Mouse (Mus musculus) limb, embryonic 15.5 days (tissue): ENCODE data around the gene Rbms3. TPM values are rescaled to one million over a fixed set of nuclear protein-coding genes. Genes with fewer than 3 reads are reported as not detected.
A peak's percentile ranks its signal among the peaks of the same experiment; 100 is the strongest.

Source experiments
- ATAC-seq: fragments of 200-750 bp; cut with Nextera tagmentation; 2 replicates; pipeline ENCODE4 v1.8.0; 2017; ENCODE audit warnings: low read depth, moderate TSS enrichment; ENCODE audit not compliant: insufficient number of reproducible peaks, low FRiP score, low TSS enrichment
- H3K27ac ChIP-seq: fragments of 300-500 bp; sonication (generic); 2 replicates; pipeline ENCODE4 v1.5.1; 2015; ENCODE audit warnings: moderate library complexity, mild to moderate bottlenecking, inconsistent platforms
- H3K27me3 ChIP-seq: fragments of 300-500 bp; sonication (generic); 2 replicates; pipeline ENCODE4 v1.6.1; 2015; ENCODE audit warnings: inconsistent platforms
- H3K36me3 ChIP-seq: fragments of 300-500 bp; sonication (generic); 2 replicates; pipeline ENCODE4 v1.6.1; 2015; ENCODE audit warnings: inconsistent platforms
- H3K4me1 ChIP-seq: fragments of 300-500 bp; sonication (generic); 2 replicates; pipeline ENCODE4 v1.6.1; 2015; ENCODE audit warnings: inconsistent platforms
- H3K4me2 ChIP-seq: fragments of 300-500 bp; sonication (generic); 2 replicates; pipeline ENCODE4 v1.6.1; 2015; ENCODE audit warnings: mild to moderate bottlenecking, inconsistent platforms
- H3K4me3 ChIP-seq: fragments of 300-500 bp; sonication (generic); 2 replicates; pipeline ENCODE4 v1.5.1; 2015; ENCODE audit warnings: mild to moderate bottlenecking, inconsistent platforms
- H3K9ac ChIP-seq: fragments of 300-500 bp; sonication (generic); 2 replicates; pipeline ENCODE4 v1.6.1; 2015; ENCODE audit warnings: inconsistent platforms
- H3K9me3 ChIP-seq: fragments of 300-500 bp; sonication (generic); 2 replicates; pipeline ENCODE4 v1.6.1; 2016; ENCODE audit warnings: inconsistent platforms
- WGBS: fragments of 180-500 bp; shearing (Covaris S2); methylation state at CpG from one replicate; pipeline ENCODE4 v1.1.7; 2015; 5-methylcytosine and 5-hydroxymethylcytosine counted together
- polyA plus RNA-seq: library from polyadenylated mRNA; unstranded; fragments of >200 nt; fragmentation: Nextera tagmentation; extraction: Ambion mirVana; gene quantifications from 2 replicates; pipeline ENCODE4 v1.2.1, GENCODE M21; 2015

Rbms3 gene
- polyA plus RNA-seq, 1 experiment from 2014 or later, result 99.4 TPM

DNA sequence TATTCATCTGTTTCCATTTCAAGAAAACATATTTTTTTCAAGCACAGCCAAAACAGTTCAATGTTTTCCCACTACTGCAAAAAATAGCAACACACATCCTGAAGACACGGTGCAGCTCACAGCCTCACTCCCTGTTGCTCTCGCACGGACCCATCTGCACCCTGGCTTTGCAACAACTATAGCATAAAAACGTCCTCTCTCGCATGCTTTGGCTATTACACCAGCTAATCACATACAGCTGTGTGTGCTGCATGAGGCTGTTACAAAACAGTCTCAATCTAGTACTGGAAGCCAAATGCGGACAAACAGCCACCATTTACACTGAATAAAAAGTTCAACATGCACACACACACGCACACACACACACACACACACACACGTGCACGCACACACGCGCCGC, 383.5 kb downstream of the Rbms3 start:
- peaks cover 10% of the 10 kb centered on the region for H3K36me3 ChIP-seq
- no peaks in the 10 kb centered on the region for H3K27me3 ChIP-seq
- no peak overlapping the region for H3K9ac ChIP-seq
- peak overlapping the region; percentile 63 for H3K27ac ChIP-seq
- H3K4me2 ChIP-seq, result peak overlapping the region; percentile 36
- H3K4me3 ChIP-seq, result 0 out of 2 replicates have a peak overlapping the region, but pooled peaks have one; percentile 9
- H3K4me1 ChIP-seq, result peaks cover 30% of the 10 kb centered on the region
- H3K9me3 ChIP-seq, result 0 out of 2 replicates have a peak, but pooled peaks cover 4% of the 10 kb centered on the region
- no peak for ATAC-seq
- 39% methylated on average over 12 of the region's 12 CpGs for WGBS

DNA sequence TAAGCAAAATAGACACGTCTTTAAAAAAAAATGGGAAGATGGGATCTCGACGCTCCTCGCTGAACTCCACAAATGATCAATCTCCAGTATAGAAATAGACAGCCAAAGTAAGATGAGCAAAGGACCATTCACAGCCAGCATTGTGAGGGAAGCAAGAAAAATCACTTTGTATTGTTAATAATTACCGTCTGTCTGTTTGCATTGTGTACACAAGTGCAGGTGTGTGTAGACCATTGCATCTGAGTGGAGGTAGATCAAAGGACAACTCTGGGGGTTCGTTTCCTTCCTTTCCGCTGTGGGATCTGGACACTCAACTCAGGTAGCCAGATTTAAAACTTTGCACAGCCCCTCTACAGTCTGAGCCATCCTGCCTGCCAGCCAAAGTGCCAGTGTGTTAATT, 386.3 kb downstream of the Rbms3 start:
- no peak overlapping the region for H3K4me3 ChIP-seq
- no peak overlapping the region for H3K9ac ChIP-seq
- no peak overlapping the region for H3K27ac ChIP-seq
- ATAC-seq, result no peak
- H3K4me1 ChIP-seq, result peaks cover 25% of the 10 kb centered on the region
- H3K9me3 ChIP-seq, result 0 out of 2 replicates have a peak, but pooled peaks cover 4% of the 10 kb centered on the region
- WGBS, result 91% methylated on average over 7 of the region's 7 CpGs
- H3K4me2 ChIP-seq, result no peak overlapping the region
- H3K27me3 ChIP-seq, result no peaks in the 10 kb centered on the region
- peaks cover 17% of the 10 kb centered on the region for H3K36me3 ChIP-seq

DNA sequence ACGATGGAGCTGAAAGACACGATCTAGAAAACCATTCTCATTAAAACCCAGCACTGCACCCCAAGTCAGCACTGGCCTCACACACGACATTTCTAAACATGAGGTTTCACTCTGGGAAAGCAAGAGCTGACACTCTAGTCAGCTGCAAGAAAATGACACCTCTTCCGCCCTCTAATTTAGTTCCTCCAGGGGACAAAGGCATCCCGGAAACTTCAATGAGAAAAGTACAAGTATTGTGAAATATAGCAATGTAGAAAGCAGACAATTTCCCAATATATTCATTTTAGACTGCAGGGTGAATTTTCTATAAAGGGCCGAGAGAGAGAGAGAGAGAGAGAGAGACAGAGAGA, 395.0 kb downstream of the Rbms3 start:
- no peaks in the 10 kb centered on the region for H3K27me3 ChIP-seq
- H3K9me3 ChIP-seq, result no peaks in the 10 kb centered on the region
- H3K4me1 ChIP-seq, result 0 out of 2 replicates have a peak, but pooled peaks cover 5% of the 10 kb centered on the region
- no peak for ATAC-seq
- 58% methylated on average over 6 of the region's 6 CpGs for WGBS
- peaks cover 20% of the 10 kb centered on the region; the same call in 1 of the 2 replicates for H3K36me3 ChIP-seq
- no peak overlapping the region for H3K27ac ChIP-seq
- H3K4me3 ChIP-seq, result no peak overlapping the region
- no peak overlapping the region for H3K9ac ChIP-seq
- no peak overlapping the region for H3K4me2 ChIP-seq

DNA sequence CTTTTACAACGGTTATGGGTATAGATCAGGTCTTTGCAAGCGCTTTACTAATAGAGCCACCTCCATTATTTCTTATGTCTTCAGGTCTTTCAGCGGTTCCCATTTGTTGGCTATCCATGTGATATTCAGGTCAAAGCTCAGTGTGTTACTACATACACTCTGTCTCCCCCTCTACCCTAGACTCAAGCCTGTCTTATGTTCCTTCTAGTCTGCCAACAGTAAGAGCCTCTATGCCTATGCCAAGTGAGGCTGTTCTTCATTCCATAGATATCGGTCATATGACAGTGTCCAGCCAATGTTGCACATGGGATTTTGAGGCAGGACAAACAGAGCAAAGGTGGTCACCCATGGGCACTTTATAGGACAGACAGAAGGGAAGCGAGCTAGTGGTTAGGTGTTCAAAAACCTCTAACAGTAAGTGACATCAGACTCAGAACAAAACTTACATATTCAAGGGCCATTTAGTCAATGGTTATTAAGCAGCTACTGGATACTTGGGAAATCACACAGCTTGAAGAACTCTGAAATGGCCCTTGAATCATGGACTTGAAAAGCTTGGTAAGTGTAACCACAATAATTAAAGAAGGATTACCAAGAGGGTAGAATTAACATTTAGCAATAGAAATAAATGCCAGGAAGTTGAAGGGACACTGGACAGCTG, 395.5 kb downstream of the Rbms3 start:
- ATAC-seq, result no peak
- peaks cover 20% of the 10 kb centered on the region; the same call in 1 of the 2 replicates for H3K36me3 ChIP-seq
- H3K4me3 ChIP-seq, result no peak overlapping the region
- no peaks in the 10 kb centered on the region for H3K9me3 ChIP-seq
- H3K4me1 ChIP-seq, result 0 out of 2 replicates have a peak, but pooled peaks cover 5% of the 10 kb centered on the region
- H3K4me2 ChIP-seq, result no peak overlapping the region
- no peak overlapping the region for H3K9ac ChIP-seq
- 90% methylated on average over 5 of the region's 5 CpGs for WGBS
- H3K27ac ChIP-seq, result no peak overlapping the region
- H3K27me3 ChIP-seq, result no peaks in the 10 kb centered on the region

DNA sequence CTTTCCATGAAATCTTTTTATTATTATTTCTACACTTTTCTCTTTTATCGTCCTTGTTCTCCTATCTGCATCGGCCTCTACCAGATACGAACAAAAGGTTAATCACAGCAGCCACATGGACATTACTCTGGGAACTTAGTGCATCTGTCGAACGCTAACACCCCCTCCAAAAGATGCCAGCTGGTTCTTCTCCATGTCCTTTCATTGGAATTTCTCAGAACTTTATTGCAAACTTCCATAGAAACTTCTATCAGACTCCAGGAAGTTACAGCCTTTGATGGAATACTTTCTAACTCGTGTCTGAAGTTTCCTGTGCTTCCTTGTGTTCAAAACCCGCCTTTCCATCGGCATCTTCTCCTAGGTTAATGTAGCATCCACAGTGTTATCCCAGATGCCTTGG, 407.0 kb downstream of the Rbms3 start:
- no peak for ATAC-seq
- peaks cover 9% of the 10 kb centered on the region; the same call in 1 of the 2 replicates for H3K36me3 ChIP-seq
- 68% methylated on average over 8 of the region's 8 CpGs for WGBS

DNA sequence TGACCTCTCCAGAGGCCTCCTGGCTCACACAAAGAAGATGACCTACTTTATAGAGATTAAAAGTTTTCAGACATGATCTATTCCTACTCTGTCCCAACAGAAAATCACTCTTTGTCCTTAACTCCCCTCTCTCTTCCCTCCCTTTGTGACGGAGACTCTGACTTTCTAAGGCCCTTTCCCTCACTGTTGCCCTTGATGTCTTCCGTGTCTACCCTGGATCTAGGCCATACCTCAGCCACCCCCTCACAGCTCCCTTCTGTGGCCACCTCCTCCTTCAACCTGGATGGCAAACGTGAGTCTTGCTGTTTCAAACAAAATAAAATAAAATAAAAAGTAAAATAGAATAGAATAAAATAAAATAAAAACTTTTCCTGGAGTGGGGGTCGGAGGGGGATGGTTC, 408.2 kb downstream of the Rbms3 start:
- Histone ChIP-seq H3K9me3 (no peaks in the 10 kb centered on the region), H3K9ac (no peak overlapping the region), H3K4me3 (no peak overlapping the region), H3K4me1 (peaks cover 2% of the 10 kb centered on the region), H3K4me2 (no peak overlapping the region), H3K36me3 (peaks cover 7% of the 10 kb centered on the region; the same call in 1 of the 2 replicates), H3K27ac (no peak overlapping the region), H3K27me3 (no peaks in the 10 kb centered on the region)
- no peak for ATAC-seq
- WGBS, result 78% methylated on average over 4 of the region's 4 CpGs

More for the DNA sequence above, 407.0 kb downstream of the Rbms3 start:
- no peak overlapping the region for H3K27ac ChIP-seq
- H3K9ac ChIP-seq, result no peak overlapping the region
- H3K4me2 ChIP-seq, result no peak overlapping the region
- no peaks in the 10 kb centered on the region for H3K27me3 ChIP-seq
- no peaks in the 10 kb centered on the region for H3K9me3 ChIP-seq
- H3K4me3 ChIP-seq, result no peak overlapping the region
- no peaks in the 10 kb centered on the region for H3K4me1 ChIP-seq

DNA sequence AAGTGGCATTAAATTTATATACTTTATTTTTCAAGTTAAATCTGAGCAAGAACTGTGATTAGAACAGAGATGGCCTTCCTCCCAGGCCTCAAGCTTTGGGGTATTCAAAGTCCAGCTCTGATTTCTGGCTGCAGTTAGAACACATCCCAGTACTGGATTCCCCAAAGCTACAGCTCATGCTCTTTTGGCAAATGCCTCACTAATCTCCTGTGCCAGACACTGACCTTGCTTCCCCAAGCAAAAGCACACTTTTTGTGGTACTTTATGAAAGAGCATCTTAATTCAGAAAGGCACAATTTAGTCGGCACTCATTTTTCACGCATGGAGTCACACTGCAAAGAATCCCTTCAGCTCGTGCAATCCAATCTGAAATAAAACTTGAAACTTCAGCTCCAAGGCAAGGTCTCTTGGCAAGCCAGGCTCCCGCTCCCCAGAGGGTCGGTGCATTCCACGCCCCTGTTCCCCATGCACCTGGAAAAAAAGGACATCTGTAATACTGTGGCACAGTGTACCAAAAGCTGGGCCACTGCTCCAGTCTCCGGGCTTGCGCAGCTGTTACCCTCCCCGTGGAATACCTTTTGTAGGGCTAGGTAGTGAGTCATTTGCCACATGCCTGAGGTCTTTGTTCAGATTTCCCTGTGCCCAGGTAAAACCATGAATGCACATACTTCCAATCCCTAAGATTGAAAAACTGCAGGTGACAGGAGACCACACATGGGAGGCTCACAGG, 413.5 kb downstream of the Rbms3 start:
- H3K9ac ChIP-seq, result no peak overlapping the region
- no peak overlapping the region for H3K4me2 ChIP-seq
- no peaks in the 10 kb centered on the region for H3K27me3 ChIP-seq
- no peak overlapping the region for H3K4me3 ChIP-seq
- no peaks in the 10 kb centered on the region for H3K9me3 ChIP-seq
- H3K4me1 ChIP-seq, result peaks cover 9% of the 10 kb centered on the region
- H3K36me3 ChIP-seq, result no peaks in the 10 kb centered on the region
- H3K27ac ChIP-seq, result 0 out of 2 replicates have a peak overlapping the region, but pooled peaks have one; percentile 24
- no peak for ATAC-seq
- 49% methylated on average over 9 of the region's 9 CpGs for WGBS

DNA sequence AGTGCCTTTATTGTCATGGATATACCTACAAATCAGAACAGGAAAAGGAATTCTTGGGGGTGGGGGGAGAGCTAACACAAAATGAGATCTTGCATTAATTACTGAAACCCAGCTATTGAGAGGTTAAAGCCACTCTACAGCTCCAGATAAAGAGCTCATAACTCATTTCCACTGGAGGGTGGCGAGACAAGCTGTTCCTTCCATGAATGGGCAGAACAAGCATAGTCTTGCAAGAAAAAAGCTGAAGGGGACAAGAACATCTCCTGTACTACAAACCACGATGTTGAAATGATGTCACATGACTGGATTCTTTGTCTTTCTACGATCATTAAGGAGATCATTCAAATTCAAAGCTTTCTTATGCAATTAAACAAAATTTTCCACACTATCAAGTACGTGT, 417.7 kb downstream of the Rbms3 start:
- 63% methylated on average over 4 of the region's 4 CpGs for WGBS
- H3K27ac ChIP-seq, result no peak overlapping the region

DNA sequence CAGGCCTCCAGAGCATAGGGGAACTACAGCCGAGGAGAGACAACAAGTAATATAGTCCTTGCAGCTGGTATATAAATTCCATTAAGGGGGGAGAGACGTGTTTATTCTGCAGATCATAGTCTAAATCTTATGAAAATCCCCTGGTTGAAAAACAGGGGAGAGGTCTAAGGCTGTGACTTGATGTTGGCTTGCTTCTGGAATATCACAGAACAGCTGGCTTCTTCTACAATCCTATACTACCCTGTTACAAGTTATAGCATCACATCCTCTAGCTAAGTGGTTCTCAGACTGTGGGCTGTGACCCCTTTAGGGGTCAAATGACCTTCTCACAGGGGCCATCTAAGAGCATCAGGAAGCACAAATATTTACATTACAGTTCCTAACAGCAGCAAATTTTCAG, 419.4 kb downstream of the Rbms3 start:
- Histone ChIP-seq H3K4me1 (peaks cover 5% of the 10 kb centered on the region; the same call in 1 of the 2 replicates), H3K36me3 (no peaks in the 10 kb centered on the region), H3K4me2 (no peak overlapping the region), H3K9me3 (no peaks in the 10 kb centered on the region), H3K27ac (no peak overlapping the region), H3K4me3 (no peak overlapping the region), H3K27me3 (no peaks in the 10 kb centered on the region), H3K9ac (no peak overlapping the region)
- WGBS, result 57% methylated on average over 2 of the region's 2 CpGs
- ATAC-seq, result no peak

More for the DNA sequence above, 417.7 kb downstream of the Rbms3 start:
- H3K9ac ChIP-seq, result no peak overlapping the region
- no peaks in the 10 kb centered on the region for H3K36me3 ChIP-seq
- H3K4me3 ChIP-seq, result no peak overlapping the region
- no peak for ATAC-seq
- peaks cover 9% of the 10 kb centered on the region for H3K4me1 ChIP-seq
- no peak overlapping the region for H3K4me2 ChIP-seq
- no peaks in the 10 kb centered on the region for H3K9me3 ChIP-seq
- H3K27me3 ChIP-seq, result no peaks in the 10 kb centered on the region

DNA sequence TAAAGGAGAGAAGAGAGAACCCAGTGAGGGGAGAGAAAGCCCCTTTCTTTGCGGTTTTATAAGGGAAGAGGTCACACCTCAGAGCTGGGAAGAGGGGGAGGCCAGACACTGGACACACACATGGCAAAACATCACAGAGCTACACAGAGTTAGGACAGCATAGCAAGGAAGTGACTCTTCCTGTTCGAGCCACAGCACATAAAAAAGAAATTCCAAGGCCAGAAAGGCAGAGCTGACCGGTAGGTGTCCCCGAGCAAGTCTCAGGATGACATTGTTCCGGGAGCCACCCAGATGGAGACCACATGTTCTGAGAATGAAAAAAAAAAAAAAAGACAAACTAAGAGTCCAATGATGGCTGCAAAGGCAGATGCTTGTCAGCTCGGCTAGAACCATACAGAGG, 424.3 kb downstream of the Rbms3 start:
- no peaks in the 10 kb centered on the region for H3K36me3 ChIP-seq

DNA sequence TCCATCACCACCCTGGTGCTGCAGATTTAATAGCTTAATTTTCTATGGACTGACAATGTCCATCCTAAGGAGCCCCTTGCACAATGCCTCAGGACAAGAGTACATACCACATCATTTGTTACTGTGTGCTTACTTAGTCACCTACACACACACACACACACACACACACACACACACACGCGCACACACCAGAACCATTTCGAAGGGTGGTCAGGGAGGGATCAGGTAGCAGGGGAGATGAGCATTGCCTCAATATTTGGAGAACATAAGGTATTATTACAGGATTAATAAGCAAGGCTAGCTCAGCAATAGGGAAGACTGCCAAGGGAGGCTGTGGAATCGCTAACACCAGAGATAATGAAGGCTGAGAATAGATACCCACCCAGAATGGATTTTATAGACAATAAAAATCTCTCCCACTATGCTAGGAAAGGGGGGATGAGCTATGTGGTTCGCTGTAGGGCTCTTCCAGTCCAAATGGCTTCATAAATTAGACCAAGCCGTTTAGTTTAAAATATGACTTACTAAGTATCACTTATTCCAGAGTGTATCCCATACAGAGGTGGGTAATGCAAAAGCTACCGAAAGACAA, 429.6 kb downstream of the Rbms3 start:
- H3K27ac ChIP-seq, result no peak overlapping the region
- peaks cover 8% of the 10 kb centered on the region; the same call in 1 of the 2 replicates for H3K4me1 ChIP-seq
- H3K9ac ChIP-seq, result no peak overlapping the region
- ATAC-seq, result no peak
- H3K36me3 ChIP-seq, result no peaks in the 10 kb centered on the region
- no peaks in the 10 kb centered on the region for H3K9me3 ChIP-seq
- no peaks in the 10 kb centered on the region for H3K27me3 ChIP-seq
- no peak overlapping the region for H3K4me3 ChIP-seq
- 62% methylated on average over 7 of the region's 7 CpGs for WGBS
- H3K4me2 ChIP-seq, result no peak overlapping the region

More for the DNA sequence above, 424.3 kb downstream of the Rbms3 start:
- H3K27me3 ChIP-seq, result no peaks in the 10 kb centered on the region
- H3K4me2 ChIP-seq, result no peak overlapping the region
- H3K4me1 ChIP-seq, result peaks cover 5% of the 10 kb centered on the region; the same call in 1 of the 2 replicates
- no peak for ATAC-seq
- H3K4me3 ChIP-seq, result no peak overlapping the region
- 40% methylated on average over 6 of the region's 6 CpGs for WGBS
- H3K9ac ChIP-seq, result no peak overlapping the region
- H3K27ac ChIP-seq, result no peak overlapping the region
- no peaks in the 10 kb centered on the region for H3K9me3 ChIP-seq

DNA sequence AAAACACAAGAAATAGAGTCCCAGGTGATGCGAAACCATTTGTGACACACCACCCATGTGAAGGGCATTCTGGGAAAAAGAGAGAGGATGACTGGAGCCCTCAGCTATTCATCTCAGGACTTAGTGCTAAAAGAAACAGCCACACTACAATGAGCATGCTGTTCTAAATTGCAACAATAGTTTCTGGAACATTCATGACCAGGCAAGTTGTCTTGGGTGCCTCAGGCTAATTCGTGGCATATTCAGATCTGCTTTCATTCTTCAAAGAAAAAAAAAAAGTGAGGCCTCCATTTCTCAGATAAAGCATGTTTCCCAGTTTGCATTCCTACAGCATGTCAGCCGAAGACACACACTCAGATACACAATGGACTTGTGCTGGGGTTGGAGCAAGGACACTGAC, 432.2 kb downstream of the Rbms3 start:
- Histone ChIP-seq H3K27me3 (no peaks in the 10 kb centered on the region), H3K9me3 (no peaks in the 10 kb centered on the region), H3K4me3 (no peak overlapping the region), H3K27ac (no peak overlapping the region), H3K36me3 (no peaks in the 10 kb centered on the region), H3K4me1 (peaks cover 25% of the 10 kb centered on the region), H3K4me2 (no peak overlapping the region), H3K9ac (no peak overlapping the region)
- ATAC-seq, result no peak
- WGBS, result 78% methylated on average over 3 of the region's 3 CpGs
